Mouse (Mus musculus) right cerebral cortex, postnatal 25 days (tissue): Measurements from ENCODE around the gene Vmn1r200.

Experiments used
- DNase-seq: peaks from one replicate; pipeline ENCODE4 v3.0.0; 2022

Gene Vmn1r200

DNA sequence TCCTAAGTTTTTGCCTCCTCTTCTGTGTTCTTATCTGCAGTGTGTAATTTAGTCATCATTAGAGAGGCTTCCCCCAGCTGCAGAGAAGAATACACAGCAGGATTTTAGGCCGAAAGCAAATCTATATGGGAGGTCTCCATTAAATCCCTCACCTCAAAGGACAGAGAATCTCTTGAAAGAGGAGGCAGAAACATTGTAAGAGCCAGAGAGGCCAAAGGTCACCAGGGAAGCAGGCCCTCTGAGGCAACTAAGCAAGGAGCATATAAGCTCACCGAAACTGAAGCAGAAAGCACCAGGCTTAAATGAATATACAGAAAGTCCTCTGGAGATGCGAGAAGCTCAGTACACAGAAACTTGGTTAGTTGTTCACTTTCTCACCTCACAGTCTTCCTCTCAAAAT lies at the start of gene Vmn1r200:
Gene Vmn1r200 (plus strand): TSS at position 301 of the 400 bp plus-strand sequence.
- DNase-seq: no peak

GRCm38 (mm10) chr13:22350064-22350463 lies 40.1 kb upstream of the Vmn1r200 start, which contains the start of gene Vmn1r198:
TSS of gene Vmn1r198 (plus strand) at chr13:22350364.
- no peak for DNase-seq

DNA sequence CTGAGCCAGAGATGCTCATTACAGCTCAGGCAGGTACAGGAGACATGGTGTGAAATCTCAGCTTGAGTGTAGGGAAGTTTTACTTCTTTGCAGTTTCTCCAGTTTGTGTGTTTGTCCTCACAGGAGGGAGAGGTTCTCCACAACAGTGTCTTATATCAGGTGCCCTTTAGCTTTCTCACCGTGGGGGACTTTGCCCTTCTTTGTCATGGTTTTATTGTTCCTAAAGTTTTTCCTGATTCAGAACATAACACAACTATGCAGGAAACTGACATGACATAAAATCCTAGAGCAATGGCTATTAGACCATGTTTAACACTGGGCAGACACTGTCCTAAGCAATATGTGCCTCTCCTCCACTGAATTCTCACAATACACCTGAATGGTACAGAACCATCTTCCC lies 39.4 kb upstream of the Vmn1r200 start:
- no peak for DNase-seq

DNA sequence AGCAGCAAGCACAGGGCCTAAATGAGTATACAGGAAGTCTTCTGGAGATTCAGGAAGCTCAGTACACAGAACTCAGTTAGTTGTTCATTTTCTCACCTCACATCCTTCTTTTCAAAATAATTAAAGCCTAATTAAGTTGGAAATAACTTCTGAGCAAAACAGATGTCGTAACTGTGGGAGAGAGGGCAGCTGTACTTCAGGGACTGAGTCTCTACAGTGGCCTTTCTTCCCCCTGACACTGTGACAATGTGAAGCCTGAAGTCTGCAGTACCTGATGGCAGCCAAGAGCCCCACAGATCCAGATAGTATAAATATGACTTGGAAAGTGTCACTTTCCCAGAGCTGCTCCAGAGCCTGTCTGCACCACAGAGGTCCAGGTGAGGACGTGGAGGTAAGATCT lies 10.7 kb upstream of the Vmn1r200 start, which contains the start of gene Vmn1r199:
Gene Vmn1r199 (plus strand): TSS at position 301 of the 400 bp plus-strand sequence.
- no peak for DNase-seq

DNA sequence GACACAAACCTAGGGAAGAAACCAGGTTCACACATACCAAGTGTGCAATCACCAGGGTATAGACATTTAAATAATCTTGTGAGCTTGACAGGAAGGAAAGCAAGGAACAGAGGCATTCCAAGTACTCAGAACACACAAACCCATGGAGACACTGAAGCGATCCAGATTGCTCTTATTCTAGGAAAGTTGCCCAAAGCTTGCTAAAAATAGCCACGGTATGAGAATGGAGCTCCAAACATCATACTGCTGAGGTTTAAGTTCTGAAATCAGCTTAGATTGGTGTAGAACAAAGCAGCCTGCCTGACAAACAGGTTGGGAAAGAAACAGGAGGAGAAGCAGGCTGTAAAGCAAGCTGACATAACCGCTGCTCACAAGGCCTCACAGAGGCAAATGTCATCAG lies 9.0 kb upstream of the Vmn1r200 start:
- peak; percentile 40 for DNase-seq

DNA sequence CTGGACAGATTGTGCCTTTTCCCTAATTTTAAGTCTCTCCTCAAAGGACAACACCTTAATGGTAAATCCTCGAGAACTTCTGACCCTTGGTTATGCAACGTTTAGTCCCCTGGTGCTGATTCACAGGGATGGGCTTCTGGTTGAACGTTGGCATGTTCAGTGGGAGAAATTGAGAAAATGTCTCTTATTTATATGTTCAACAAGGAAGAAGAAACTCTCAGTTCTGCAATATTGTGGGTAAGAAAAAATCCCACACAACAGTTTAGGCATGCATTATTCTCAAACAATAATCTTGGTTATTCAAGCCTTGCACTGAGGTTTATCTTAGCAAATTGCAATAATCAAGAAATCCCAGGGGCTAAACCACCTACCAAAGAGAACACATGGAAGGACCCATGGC lies 6.8 kb upstream of the Vmn1r200 start:
- no peak for DNase-seq

DNA sequence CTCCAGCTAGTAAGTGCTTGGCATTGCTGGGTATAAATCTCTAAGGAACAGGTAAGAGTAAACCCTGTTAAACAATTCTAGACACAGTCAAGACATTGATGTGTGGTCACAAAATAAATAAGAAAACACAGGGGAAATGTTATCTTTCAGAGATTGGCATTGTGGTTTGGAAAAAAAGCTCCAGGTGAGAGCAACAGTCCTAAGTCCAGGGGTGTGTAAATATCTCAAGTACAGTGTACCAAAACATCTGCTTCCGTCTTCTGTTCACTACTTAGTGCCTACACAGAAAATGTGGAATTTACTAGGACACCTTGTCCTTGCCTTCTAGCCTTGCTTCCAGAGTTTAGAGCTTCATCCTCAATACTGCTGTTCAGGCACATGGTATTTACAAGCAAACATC lies 3.1 kb upstream of the Vmn1r200 start:
- DNase-seq: no peak

DNA sequence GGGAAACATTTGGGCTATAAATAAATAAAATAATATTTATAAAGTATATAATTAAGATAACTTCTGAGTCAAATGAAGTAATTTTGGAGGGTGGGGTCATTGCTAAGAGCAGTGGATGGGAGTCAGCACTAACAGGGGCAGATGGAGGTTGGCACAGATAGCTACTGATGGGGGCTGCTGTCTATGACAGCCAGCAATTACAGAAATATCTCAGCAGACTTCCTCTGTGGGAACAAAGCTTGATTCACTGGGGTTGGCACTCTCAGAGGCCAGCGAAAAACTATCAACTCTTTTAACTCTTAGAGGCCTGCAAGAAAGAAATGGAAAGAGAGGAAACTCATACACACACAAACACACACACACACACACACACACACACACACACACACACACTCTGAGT lies 12.8 kb downstream of the Vmn1r200 start:
- no peak for DNase-seq
